Mouse (Mus musculus): ENCODE measurements around the gene Vmn2r-ps130.

Gene Vmn2r-ps130

DNA sequence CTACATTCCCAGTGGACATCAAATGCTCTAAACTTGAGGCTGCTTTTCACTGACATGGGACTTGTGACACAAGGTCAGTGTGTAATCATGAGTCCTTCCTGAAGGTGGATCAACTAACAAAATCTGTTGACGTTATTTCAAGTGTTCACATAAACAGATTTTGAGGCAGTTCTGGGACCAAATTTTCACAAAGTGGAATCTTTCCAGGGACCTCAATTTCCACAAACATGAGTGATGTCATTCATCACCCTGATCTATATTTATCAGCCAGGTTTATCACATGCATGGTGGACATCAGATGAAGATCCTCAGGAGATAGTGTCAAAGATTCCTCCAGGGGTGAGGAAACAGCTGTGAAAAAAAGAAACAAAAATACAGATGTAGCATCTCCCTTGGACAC is at the start of gene Vmn2r-ps130:
TSS of gene Vmn2r-ps130 (plus strand) at position 301 of the 400 bp plus-strand sequence.
- 60% methylated on average over 1 of the region's 1 CpGs for WGBS

Data from cerebral cortex, adult 2 months (tissue).